Mouse (Mus musculus): ENCODE measurements around the gene Sdk1. TPM values are rescaled to one million over a fixed set of nuclear protein-coding genes. Genes with fewer than 3 reads are reported as not detected.

The Sdk1 gene
- total and polyA plus RNA-seq, 3 experiments = 0.04 to 0.87 TPM; not detected in 1

GRCm38 (mm10) chr5:141646621-141647020, 405.3 kb downstream of the Sdk1 start:
- in situ Hi-C loops (cut with MboI; ENCODE audit: low pct_ligation_motif_present, low pct_unique_long_range_greater_than_20kb, low sequenced_read_pairs) = no loop called here
- no peaks in the 10 kb centered on the region for H3K79me2 ChIP-seq (replicated peaks; ENCODE audit: control insufficient read depth, extremely low read depth, insufficient read depth, poor library complexity, severe bottlenecking)
- no peaks in the 10 kb centered on the region for H3K4me1 ChIP-seq (ENCODE audit: control insufficient read depth in 1 of 2, insufficient read depth in 2 of 2)
- H3K27ac ChIP-seq (ENCODE audit: insufficient read depth, low read depth) = no peak overlapping the region
- dilution Hi-C loops (cut with MboI; ENCODE audit: extremely low pct_ligation_motif_present, extremely low pct_unique_long_range_greater_than_20kb, low sequenced_read_pairs) = no loop called here
- TF ChIP-seq GABPA (IDR thresholded peaks at IDR 0.05; ENCODE audit: insufficient replicate concordance, low read depth, low read length) (no peak), NRF1 (IDR thresholded peaks at IDR 0.05; ENCODE audit: low read depth, low read length) (no peak)
- no peak overlapping the region for H3K4me3 ChIP-seq (replicated peaks in 1 of 3; ENCODE audit: low read depth in 2 of 3, low read length in 2 of 3, poor library complexity in 1 of 3)
- H3K36me3 ChIP-seq (replicated peaks in 1 of 2; ENCODE audit: control insufficient read depth in 1 of 2, insufficient read depth in 1 of 2, low read length in 1 of 2) = no peaks in the 10 kb centered on the region
- no peaks in the 10 kb centered on the region for H3K9me3 ChIP-seq (replicated peaks; ENCODE audit: low read length)
- H3K4me2 ChIP-seq (ENCODE audit: insufficient read depth, low read depth, poor library complexity, severe bottlenecking) = no peak overlapping the region
- H3K9ac ChIP-seq (ENCODE audit: insufficient read depth, low read depth) = no peak overlapping the region
- no peak for DNase-seq (ENCODE audit: extremely low read depth)
- no peaks in the 10 kb centered on the region for H3K27me3 ChIP-seq (replicated peaks)

DNA sequence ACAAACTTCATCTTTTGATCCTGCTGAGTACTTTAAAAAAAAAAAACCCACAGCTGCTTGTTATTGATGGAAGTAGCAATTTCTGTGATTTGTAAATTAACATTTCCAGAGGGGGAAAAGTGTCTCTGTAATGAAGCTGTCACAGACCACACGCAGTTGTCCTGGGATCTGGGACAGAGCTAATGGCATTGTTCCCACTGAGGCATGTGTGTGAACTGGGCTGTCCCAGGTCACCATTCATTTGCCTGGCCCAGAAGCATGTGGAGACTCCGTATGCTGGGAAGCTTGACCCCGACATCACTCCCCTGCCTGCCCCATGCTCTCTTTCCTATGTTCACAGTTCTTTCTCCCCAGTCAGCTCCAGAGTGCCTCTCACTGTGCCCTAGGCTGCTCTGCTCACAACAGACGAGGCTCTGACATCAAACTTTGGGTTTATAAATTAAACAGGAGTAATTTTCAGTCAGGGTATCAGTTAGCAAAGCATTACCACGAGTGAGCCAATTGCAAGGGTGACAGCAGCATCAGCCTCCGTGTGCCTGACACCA, 408.6 kb downstream of the Sdk1 start:
- no peak for DNase-seq (ENCODE audit: extremely low read depth)
- Histone ChIP-seq H3K36me3 (replicated peaks in 1 of 2; ENCODE audit: control insufficient read depth in 1 of 2, insufficient read depth in 1 of 2, low read length in 1 of 2) (no peaks in the 10 kb centered on the region), H3K4me2 (ENCODE audit: insufficient read depth, low read depth, poor library complexity, severe bottlenecking) (no peak overlapping the region), H3K9ac (ENCODE audit: insufficient read depth, low read depth) (no peak overlapping the region), H3K27me3 (replicated peaks) (no peaks in the 10 kb centered on the region), H3K79me2 (replicated peaks; ENCODE audit: control insufficient read depth, extremely low read depth, insufficient read depth, poor library complexity, severe bottlenecking) (no peaks in the 10 kb centered on the region), H3K4me3 (replicated peaks in 1 of 3; ENCODE audit: low read depth in 2 of 3, low read length in 2 of 3, poor library complexity in 1 of 3) (no peak overlapping the region), H3K27ac (ENCODE audit: insufficient read depth, low read depth) (no peak overlapping the region), H3K4me1 (ENCODE audit: control insufficient read depth in 1 of 2, insufficient read depth in 2 of 2) (peaks cover 0 to 5% of the 10 kb centered on the region in 2 experiments; a peak in 1 of 4 replicates), H3K9me3 (replicated peaks; ENCODE audit: low read length) (no peaks in the 10 kb centered on the region)
- dilution Hi-C loops (cut with MboI; ENCODE audit: extremely low pct_ligation_motif_present, extremely low pct_unique_long_range_greater_than_20kb, low sequenced_read_pairs) (no loop called here), in situ Hi-C loops (cut with MboI; ENCODE audit: low pct_ligation_motif_present, low pct_unique_long_range_greater_than_20kb, low sequenced_read_pairs) (no loop called here)
- TF ChIP-seq MYC (IDR thresholded peaks at IDR 0.05; ENCODE audit: low read depth, low read length) (no peak), USF1 (IDR thresholded peaks at IDR 0.05; ENCODE audit: low read depth, low read length) (no peak), ZKSCAN1 (IDR thresholded peaks at IDR 0.05; ENCODE audit: borderline replicate concordance, low read depth, low read length) (no peak), NRF1 (IDR thresholded peaks at IDR 0.05; ENCODE audit: low read depth, low read length) (no peak), RCOR1 (conservative IDR thresholded peaks at IDR 0.05; ENCODE audit: low read depth, low read length) (no peak), ZMIZ1 (IDR thresholded peaks at IDR 0.05; ENCODE audit: low read depth, low read length) (no peak), UBTF (IDR thresholded peaks at IDR 0.05; ENCODE audit: low read depth, low read length) (no peak), ELF1 (IDR thresholded peaks at IDR 0.05; ENCODE audit: low read depth, low read length) (no peak), TBP (conservative IDR thresholded peaks at IDR 0.05; ENCODE audit: low read depth, low read length) (no peak), MAFK (IDR thresholded peaks at IDR 0.05; ENCODE audit: insufficient replicate concordance, low read length) (no peak), ETS1 (conservative IDR thresholded peaks at IDR 0.05; ENCODE audit: low read depth, low read length) (no peak)

Data from CH12.LX (cell line).